Mouse (Mus musculus): ENCODE measurements around the gene Cstf1. TPM values are rescaled to one million over a fixed set of nuclear protein-coding genes. Genes with fewer than 3 reads are reported as not detected.

Cstf1 gene
- polyA plus RNA-seq, 2 experiments = 36.9 to 50.7 TPM

GRCm38 (mm10) chr2:172346034-172346929 is 24.2 kb upstream of the Cstf1 start:
- Histone ChIP-seq H3K27me3 (ENCODE audit: control insufficient read depth, insufficient read depth, low read length) (no peaks in the 10 kb centered on the region), H3K4me3 (replicated peaks; ENCODE audit: low read length) (peak overlapping the region; percentile 68), H3K9me3 (ENCODE audit: control insufficient read depth, low read length) (no peaks in the 10 kb centered on the region), H3K27ac (replicated peaks; ENCODE audit: low read depth, low read length) (no peak overlapping the region), H3K4me1 (ENCODE audit: control insufficient read depth, insufficient read depth, low read length) (peaks cover 9% of the 10 kb centered on the region), H3K36me3 (ENCODE audit: control insufficient read depth, insufficient read depth, low read length) (no peaks in the 10 kb centered on the region), H3K4me2 (replicated peaks; ENCODE audit: low read depth, low read length, severe bottlenecking) (peak overlapping the region; percentile 98), H3K9ac (ENCODE audit: low read depth, low read length, severe bottlenecking) (peak overlapping the region; percentile 60)
- ATAC-seq (ENCODE audit: low FRiP score, low read depth) (no peak), DNase-seq (ENCODE audit: low spot score) (no peak)
- 9% methylated on average over 31 of the region's 31 CpGs for WGBS
- no peak for TF ChIP-seq POLR2A (IDR thresholded peaks at IDR 0.05; ENCODE audit: borderline replicate concordance, extremely low read depth, insufficient read depth, insufficient read length)

- Histone ChIP-seq H3K9ac (ENCODE audit: low read depth, low read length, severe bottlenecking) (no peak overlapping the region), H3K36me3 (ENCODE audit: control insufficient read depth, insufficient read depth, low read length) (no peaks in the 10 kb centered on the region), H3K27me3 (ENCODE audit: control insufficient read depth, insufficient read depth, low read length) (no peaks in the 10 kb centered on the region), H3K4me2 (replicated peaks; ENCODE audit: low read depth, low read length, severe bottlenecking) (0 out of 2 replicates have a peak overlapping the region, but pooled peaks have one; percentile 98), H3K9me3 (ENCODE audit: control insufficient read depth, low read length) (no peaks in the 10 kb centered on the region), H3K27ac (replicated peaks; ENCODE audit: low read depth, low read length) (no peak overlapping the region), H3K4me3 (replicated peaks; ENCODE audit: low read length) (no peak overlapping the region), H3K4me1 (ENCODE audit: control insufficient read depth, insufficient read depth, low read length) (peaks cover 9% of the 10 kb centered on the region)
- ATAC-seq (ENCODE audit: low FRiP score, low read depth) (no peak), DNase-seq (ENCODE audit: low spot score) (no peak)
- WGBS = 65% methylated on average over 8 of the region's 8 CpGs
- TF ChIP-seq POLR2A (IDR thresholded peaks at IDR 0.05; ENCODE audit: borderline replicate concordance, extremely low read depth, insufficient read depth, insufficient read length) = no peak
Measured at GRCm38 (mm10) chr2:172346933-172347611, 23.4 kb upstream of the Cstf1 start.

- no peak for DNase-seq (ENCODE audit: low spot score)
- 0 out of 2 replicates have a peak, but pooled peaks cover 3% of the 10 kb centered on the region for H3K36me3 ChIP-seq (ENCODE audit: control insufficient read depth, insufficient read depth, low read length)
- TF ChIP-seq POLR2A (IDR thresholded peaks at IDR 0.05; ENCODE audit: borderline replicate concordance, extremely low read depth, insufficient read depth, insufficient read length) = no peak
- 41% methylated on average over 3 of the region's 3 CpGs for WGBS
- no peak overlapping the region for H3K27ac ChIP-seq (replicated peaks; ENCODE audit: low read depth, low read length)
- no peaks in the 10 kb centered on the region for H3K9me3 ChIP-seq (ENCODE audit: control insufficient read depth, low read length)
- H3K4me3 ChIP-seq (replicated peaks; ENCODE audit: low read length) = no peak overlapping the region
- no peak for ATAC-seq (ENCODE audit: low FRiP score, low read depth)
- H3K9ac ChIP-seq (ENCODE audit: low read depth, low read length, severe bottlenecking) = no peak overlapping the region
- H3K4me1 ChIP-seq (ENCODE audit: control insufficient read depth, insufficient read depth, low read length) = peaks cover 9% of the 10 kb centered on the region
- H3K27me3 ChIP-seq (ENCODE audit: control insufficient read depth, insufficient read depth, low read length) = no peaks in the 10 kb centered on the region
- H3K4me2 ChIP-seq (replicated peaks; ENCODE audit: low read depth, low read length, severe bottlenecking) = no peak overlapping the region
Measured at GRCm38 (mm10) chr2:172348297-172348950, 22.1 kb upstream of the Cstf1 start.

- no peaks in the 10 kb centered on the region for H3K27me3 ChIP-seq (ENCODE audit: control insufficient read depth, insufficient read depth, low read length)
- no peak overlapping the region for H3K27ac ChIP-seq (replicated peaks; ENCODE audit: low read depth, low read length)
- peaks cover under 1% of the 10 kb centered on the region for H3K4me1 ChIP-seq (ENCODE audit: control insufficient read depth, insufficient read depth, low read length)
- H3K9ac ChIP-seq (ENCODE audit: low read depth, low read length, severe bottlenecking) = no peak overlapping the region
- DNase-seq (ENCODE audit: low spot score) (no peak), ATAC-seq (ENCODE audit: low FRiP score, low read depth) (no peak)
- no peaks in the 10 kb centered on the region for H3K9me3 ChIP-seq (ENCODE audit: control insufficient read depth, low read length)
- H3K4me2 ChIP-seq (replicated peaks; ENCODE audit: low read depth, low read length, severe bottlenecking) = no peak overlapping the region
- no peak overlapping the region for H3K4me3 ChIP-seq (replicated peaks; ENCODE audit: low read length)
- no peak for TF ChIP-seq POLR2A (IDR thresholded peaks at IDR 0.05; ENCODE audit: borderline replicate concordance, extremely low read depth, insufficient read depth, insufficient read length)
- WGBS = 83% methylated on average over 14 of the region's 14 CpGs
- 0 out of 2 replicates have a peak, but pooled peaks cover 6% of the 10 kb centered on the region for H3K36me3 ChIP-seq (ENCODE audit: control insufficient read depth, insufficient read depth, low read length)
Measured at GRCm38 (mm10) chr2:172349776-172350175, 20.7 kb upstream of the Cstf1 start.

GRCm38 (mm10) chr2:172350773-172351172 is 19.7 kb upstream of the Cstf1 start:
- Histone ChIP-seq H3K36me3 (ENCODE audit: control insufficient read depth, insufficient read depth, low read length) (peaks cover 14% of the 10 kb centered on the region), H3K27ac (replicated peaks; ENCODE audit: low read depth, low read length) (no peak overlapping the region), H3K4me2 (replicated peaks; ENCODE audit: low read depth, low read length, severe bottlenecking) (no peak overlapping the region), H3K4me1 (ENCODE audit: control insufficient read depth, insufficient read depth, low read length) (no peaks in the 10 kb centered on the region), H3K27me3 (ENCODE audit: control insufficient read depth, insufficient read depth, low read length) (no peaks in the 10 kb centered on the region), H3K4me3 (replicated peaks; ENCODE audit: low read length) (no peak overlapping the region), H3K9me3 (ENCODE audit: control insufficient read depth, low read length) (no peaks in the 10 kb centered on the region), H3K9ac (ENCODE audit: low read depth, low read length, severe bottlenecking) (no peak overlapping the region)
- 68% methylated on average over 8 of the region's 8 CpGs for WGBS
- ATAC-seq (ENCODE audit: low FRiP score, low read depth) = no peak
- TF ChIP-seq POLR2A (IDR thresholded peaks at IDR 0.05; ENCODE audit: borderline replicate concordance, extremely low read depth, insufficient read depth, insufficient read length) = no peak
- no peak for DNase-seq (ENCODE audit: low spot score)

All from limb, embryonic 14.5 days (tissue).